Mouse (Mus musculus) heart, embryonic 15.5 days (tissue): ENCODE measurements around the gene Pip4k2a. TPM values are rescaled to one million over a fixed set of nuclear protein-coding genes. Genes with fewer than 3 reads are reported as not detected.

ENCODE experiments used
- ATAC-seq: fragments of 200-750 bp; cut with Nextera tagmentation; replicated peaks from 2 replicates; pipeline ENCODE4 v1.8.0; 2017; ENCODE audit warnings: low read depth, moderate TSS enrichment; ENCODE audit not compliant: insufficient number of reproducible peaks, insufficient read depth, low FRiP score
- H3K27ac ChIP-seq: fragments of 300-500 bp; sonication (generic); 2 replicates; pipeline ENCODE4 v1.5.1; 2015; ENCODE audit warnings: mild to moderate bottlenecking, inconsistent platforms
- H3K27me3 ChIP-seq: fragments of 300-500 bp; sonication (generic); 2 replicates; pipeline ENCODE4 v1.6.1; 2015; ENCODE audit warnings: inconsistent platforms
- H3K36me3 ChIP-seq: fragments of 300-500 bp; sonication (generic); 2 replicates; pipeline ENCODE4 v1.6.1; 2015; ENCODE audit warnings: mild to moderate bottlenecking, inconsistent platforms
- H3K4me1 ChIP-seq: fragments of 300-500 bp; sonication (generic); replicated peaks from 2 replicates; pipeline ENCODE4 v1.6.1; 2015; ENCODE audit warnings: inconsistent platforms
- H3K4me2 ChIP-seq: fragments of 300-500 bp; sonication (generic); 2 replicates; pipeline ENCODE4 v1.6.1; 2015; ENCODE audit warnings: inconsistent platforms, mild to moderate bottlenecking, moderate library complexity
- H3K4me3 ChIP-seq: fragments of 300-500 bp; sonication (generic); 2 replicates; pipeline ENCODE4 v1.5.1; 2015; ENCODE audit warnings: mild to moderate bottlenecking, inconsistent platforms
- H3K9ac ChIP-seq: fragments of 300-500 bp; sonication (generic); 2 replicates; pipeline ENCODE4 v1.6.1; 2015; ENCODE audit warnings: mild to moderate bottlenecking, inconsistent platforms
- H3K9me3 ChIP-seq: fragments of 300-500 bp; sonication (generic); replicated peaks from 2 replicates; pipeline ENCODE4 v1.6.1; 2016; ENCODE audit warnings: inconsistent platforms
- WGBS: fragments of 180-500 bp; shearing (Covaris S2); methylation state at CpG from one replicate; pipeline ENCODE4 v1.1.7; 2015; ENCODE audit warnings: mixed read lengths; 5-methylcytosine and 5-hydroxymethylcytosine counted together
- polyA plus RNA-seq: library from polyadenylated mRNA; unstranded; fragments of >200 nt; fragmentation: Nextera tagmentation; extraction: Ambion mirVana; gene quantifications from 2 replicates; pipeline ENCODE4 v1.2.1, GENCODE M21; 2015

The Pip4k2a gene
- polyA plus RNA-seq, 1 experiment from 2014 or later, result 6.1 TPM

DNA sequence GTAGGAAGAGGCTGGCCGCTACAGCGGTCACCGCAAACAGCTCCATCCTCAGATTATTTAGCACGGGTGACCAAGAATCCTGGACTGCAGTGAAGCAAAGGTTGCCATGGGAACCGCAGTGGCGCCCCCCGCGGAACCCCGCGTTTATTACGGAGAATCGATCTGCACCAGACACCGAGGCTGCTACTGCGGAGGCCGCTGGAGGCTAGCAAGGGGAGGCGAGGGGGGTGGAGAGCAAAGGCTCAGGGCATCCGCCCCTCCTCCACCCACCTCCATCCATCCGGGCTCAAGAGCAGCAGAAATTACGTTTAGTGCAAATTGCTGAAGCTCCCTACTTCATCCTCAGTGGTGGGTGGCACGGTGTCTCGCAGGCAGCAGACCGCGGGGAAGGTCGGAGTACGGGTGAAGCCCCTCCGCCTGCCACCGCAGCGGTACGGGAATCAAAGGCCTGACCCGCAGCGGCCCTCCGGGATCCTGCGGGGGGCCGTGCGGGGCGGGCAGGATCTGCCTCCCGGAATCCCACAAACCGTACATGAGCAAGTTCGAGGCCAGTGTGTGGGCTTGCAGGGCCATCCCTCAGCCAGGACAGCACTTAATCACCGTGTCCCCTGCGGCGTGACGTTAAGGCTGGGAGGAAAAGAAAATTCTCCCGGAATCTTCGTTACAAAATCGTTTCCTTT is 197.8 kb downstream of the Pip4k2a start:
- peaks cover 62% of the 10 kb centered on the region for H3K27me3 ChIP-seq
- peaks cover 24% of the 10 kb centered on the region for H3K4me1 ChIP-seq
- no peaks in the 10 kb centered on the region for H3K9me3 ChIP-seq
- under 1% methylated on average over 46 of the region's 46 CpGs for WGBS
- H3K27ac ChIP-seq, result no peak overlapping the region
- peak overlapping the region; percentile 20; the same call in 1 of the 2 replicates for H3K9ac ChIP-seq
- ATAC-seq, result no peak
- H3K36me3 ChIP-seq, result no peaks in the 10 kb centered on the region
- peak overlapping the region; percentile 47 for H3K4me3 ChIP-seq
- H3K4me2 ChIP-seq, result peak overlapping the region; percentile 87

DNA sequence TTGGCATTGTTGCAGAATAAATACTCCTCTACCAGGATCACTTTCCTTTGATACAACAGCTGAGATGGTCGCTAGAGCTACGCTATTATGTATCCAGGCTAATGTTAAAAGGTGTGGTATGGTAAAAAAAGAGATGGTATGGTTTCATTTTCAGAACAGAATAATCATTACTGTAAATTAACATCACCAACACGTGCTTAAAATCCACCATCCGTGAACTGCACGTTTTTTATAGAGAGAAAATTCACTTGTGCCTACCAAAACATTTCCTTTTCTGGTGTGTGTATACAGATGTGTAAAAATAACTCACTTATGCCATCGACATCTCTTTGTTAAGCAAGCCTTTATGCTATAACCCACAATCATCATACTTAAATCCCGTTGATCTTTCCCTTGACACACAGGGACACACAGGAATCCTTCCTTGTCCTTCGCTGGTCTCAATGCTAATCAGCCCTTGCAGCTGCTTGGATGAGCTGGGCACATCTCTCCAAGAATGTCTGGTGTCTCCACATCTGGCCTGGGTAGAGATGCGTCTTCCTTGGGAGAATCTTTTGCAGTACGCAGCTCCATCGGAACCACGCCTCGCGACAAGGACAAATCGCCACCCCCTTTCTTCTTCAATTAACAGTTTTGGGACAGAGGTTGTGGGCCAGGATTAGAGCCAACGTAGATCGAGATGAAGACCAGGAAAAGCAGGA is 198.5 kb downstream of the Pip4k2a start:
- Histone ChIP-seq H3K4me1 (peaks cover 24% of the 10 kb centered on the region), H3K27me3 (peaks cover 62% of the 10 kb centered on the region), H3K4me3 (peak overlapping the region; percentile 47), H3K36me3 (no peaks in the 10 kb centered on the region), H3K27ac (no peak overlapping the region), H3K9ac (0 out of 2 replicates have a peak overlapping the region, but pooled peaks have one; percentile 20), H3K4me2 (peak overlapping the region; percentile 87), H3K9me3 (no peaks in the 10 kb centered on the region)
- no peak for ATAC-seq
- 14% methylated on average over 17 of the region's 17 CpGs for whole genome bisulfite sequencing

GRCm38 (mm10) chr2:18797776-18798175 is 200.2 kb downstream of the Pip4k2a start:
- no peak overlapping the region for H3K27ac ChIP-seq
- no peak overlapping the region for H3K4me2 ChIP-seq
- H3K36me3 ChIP-seq, result no peaks in the 10 kb centered on the region
- no peak for ATAC-seq
- H3K4me1 ChIP-seq, result peaks cover 24% of the 10 kb centered on the region
- H3K9ac ChIP-seq, result no peak overlapping the region
- WGBS, result 79% methylated on average over 8 of the region's 8 CpGs
- no peak overlapping the region for H3K4me3 ChIP-seq
- H3K27me3 ChIP-seq, result peaks cover 48% of the 10 kb centered on the region
- no peaks in the 10 kb centered on the region for H3K9me3 ChIP-seq

- ATAC-seq, result no peak
- Histone ChIP-seq H3K4me3 (no peak overlapping the region), H3K27me3 (peaks cover 15% of the 10 kb centered on the region), H3K4me1 (no peaks in the 10 kb centered on the region), H3K9me3 (no peaks in the 10 kb centered on the region), H3K36me3 (no peaks in the 10 kb centered on the region), H3K27ac (no peak overlapping the region), H3K4me2 (no peak overlapping the region), H3K9ac (no peak overlapping the region)
- 74% methylated on average over 4 of the region's 4 CpGs for WGBS
Observed at GRCm38 (mm10) chr2:18794261-18794660, 203.7 kb downstream of the Pip4k2a start.

Other genes starting within 250 kb of the Pip4k2a start
- 0.16 and 0.30 TPM in 2 replicates for gene 4930426L09Rik, start 217 bp upstream of the Pip4k2a start, polyA plus RNA-seq
- gene Armc3, start 201.2 kb upstream of the Pip4k2a start, polyA plus RNA-seq, result 0.13 and 0.18 TPM in 2 replicates